Mouse (Mus musculus): ENCODE data around the gene Uck1. TPM values are rescaled to one million over a fixed set of nuclear protein-coding genes. Genes with fewer than 3 reads are reported as not detected.
A peak's percentile ranks its signal among the peaks of the same experiment; 100 is the strongest.

Gene Uck1
- polyA plus RNA-seq, 1 experiment from 2014 or later = 32.9 TPM

GRCm38 (mm10) chr2:32258887-32259533 lies 949 bp downstream of the Uck1 start:
- H3K4me1 ChIP-seq (replicated peaks) = peaks cover 13% of the 10 kb centered on the region
- ATAC-seq (replicated peaks; ENCODE audit: insufficient number of reproducible peaks, insufficient read depth, low FRiP score, low read depth) = no peak
- peak overlapping the region; percentile 79 for H3K9ac ChIP-seq
- H3K27me3 ChIP-seq = no peaks in the 10 kb centered on the region
- H3K4me2 ChIP-seq = peak overlapping the region; percentile 65
- H3K36me3 ChIP-seq = peaks cover 29% of the 10 kb centered on the region
- 47% methylated on average over 6 of the region's 6 CpGs for WGBS
- peak overlapping the region; percentile 71 for H3K4me3 ChIP-seq
- H3K27ac ChIP-seq = peak overlapping the region; percentile 64; the same call in 1 of the 2 replicates
- H3K9me3 ChIP-seq (replicated peaks) = no peaks in the 10 kb centered on the region

- no peak for ATAC-seq (replicated peaks; ENCODE audit: insufficient number of reproducible peaks, insufficient read depth, low FRiP score, low read depth)
- WGBS = 90% methylated on average over 11 of the region's 11 CpGs
- Histone ChIP-seq H3K27me3 (no peaks in the 10 kb centered on the region), H3K9ac (no peak overlapping the region), H3K36me3 (peaks cover 44% of the 10 kb centered on the region), H3K9me3 (replicated peaks) (no peaks in the 10 kb centered on the region), H3K4me3 (no peak overlapping the region), H3K4me1 (replicated peaks) (peaks cover 13% of the 10 kb centered on the region), H3K4me2 (no peak overlapping the region), H3K27ac (no peak overlapping the region)
Observed at GRCm38 (mm10) chr2:32256273-32256672, 3.7 kb downstream of the Uck1 start.

GRCm38 (mm10) chr2:32254563-32254962 lies 5.4 kb downstream of the Uck1 start:
- peaks cover 55% of the 10 kb centered on the region for H3K36me3 ChIP-seq
- H3K4me1 ChIP-seq (replicated peaks) = peaks cover 9% of the 10 kb centered on the region
- no peak overlapping the region for H3K9ac ChIP-seq
- no peaks in the 10 kb centered on the region for H3K9me3 ChIP-seq (replicated peaks)
- H3K27ac ChIP-seq = no peak overlapping the region
- H3K27me3 ChIP-seq = no peaks in the 10 kb centered on the region
- H3K4me2 ChIP-seq = no peak overlapping the region
- ATAC-seq (replicated peaks; ENCODE audit: insufficient number of reproducible peaks, insufficient read depth, low FRiP score, low read depth) = no peak
- WGBS = 86% methylated on average over 5 of the region's 5 CpGs
- no peak overlapping the region for H3K4me3 ChIP-seq

GRCm38 (mm10) chr2:32253352-32253751 lies 6.6 kb downstream of the Uck1 start:
- Histone ChIP-seq H3K9me3 (replicated peaks) (no peaks in the 10 kb centered on the region), H3K36me3 (peaks cover 55% of the 10 kb centered on the region), H3K27ac (no peak overlapping the region), H3K4me1 (replicated peaks) (no peaks in the 10 kb centered on the region), H3K27me3 (no peaks in the 10 kb centered on the region), H3K4me2 (no peak overlapping the region), H3K4me3 (no peak overlapping the region), H3K9ac (no peak overlapping the region)
- ATAC-seq (replicated peaks; ENCODE audit: insufficient number of reproducible peaks, insufficient read depth, low FRiP score, low read depth) = no peak
- 80% methylated on average over 1 of the region's 1 CpGs for WGBS

GRCm38 (mm10) chr2:32252658-32253057 lies 7.3 kb downstream of the Uck1 start:
- no peak overlapping the region for H3K27ac ChIP-seq

GRCm38 (mm10) chr2:32251791-32252527 lies 8.0 kb downstream of the Uck1 start:
- WGBS = 79% methylated on average over 12 of the region's 12 CpGs
- Histone ChIP-seq H3K4me1 (replicated peaks) (no peaks in the 10 kb centered on the region), H3K27ac (no peak overlapping the region), H3K36me3 (peaks cover 45% of the 10 kb centered on the region), H3K27me3 (no peaks in the 10 kb centered on the region), H3K9me3 (replicated peaks) (no peaks in the 10 kb centered on the region), H3K9ac (no peak overlapping the region), H3K4me3 (no peak overlapping the region), H3K4me2 (no peak overlapping the region)
- ATAC-seq (replicated peaks; ENCODE audit: insufficient number of reproducible peaks, insufficient read depth, low FRiP score, low read depth) = no peak

More at GRCm38 (mm10) chr2:32252658-32253057, 7.3 kb downstream of the Uck1 start:
- 82% methylated on average over 5 of the region's 5 CpGs for WGBS
- no peaks in the 10 kb centered on the region for H3K9me3 ChIP-seq (replicated peaks)
- H3K4me3 ChIP-seq = no peak overlapping the region
- H3K4me2 ChIP-seq = no peak overlapping the region
- H3K36me3 ChIP-seq = peaks cover 51% of the 10 kb centered on the region
- no peak for ATAC-seq (replicated peaks; ENCODE audit: insufficient number of reproducible peaks, insufficient read depth, low FRiP score, low read depth)
- no peak overlapping the region for H3K9ac ChIP-seq
- no peaks in the 10 kb centered on the region for H3K27me3 ChIP-seq
- no peaks in the 10 kb centered on the region for H3K4me1 ChIP-seq (replicated peaks)

GRCm38 (mm10) chr2:32248377-32249361 lies 11.3 kb downstream of the Uck1 start:
- H3K9me3 ChIP-seq (replicated peaks) = no peaks in the 10 kb centered on the region
- H3K9ac ChIP-seq = no peak overlapping the region
- WGBS = 73% methylated on average over 10 of the region's 10 CpGs
- no peak overlapping the region for H3K27ac ChIP-seq
- H3K4me2 ChIP-seq = no peak overlapping the region
- H3K27me3 ChIP-seq = no peaks in the 10 kb centered on the region
- no peaks in the 10 kb centered on the region for H3K4me1 ChIP-seq (replicated peaks)
- no peak for ATAC-seq (replicated peaks; ENCODE audit: insufficient number of reproducible peaks, insufficient read depth, low FRiP score, low read depth)
- peaks cover 40% of the 10 kb centered on the region; the same call in 1 of the 2 replicates for H3K36me3 ChIP-seq
- H3K4me3 ChIP-seq = no peak overlapping the region

- H3K4me2 ChIP-seq = no peak overlapping the region
- H3K4me3 ChIP-seq = no peak overlapping the region
- H3K9ac ChIP-seq = no peak overlapping the region
- no peaks in the 10 kb centered on the region for H3K9me3 ChIP-seq (replicated peaks)
- H3K36me3 ChIP-seq = peaks cover 29% of the 10 kb centered on the region; the same call in 1 of the 2 replicates
- no peak overlapping the region for H3K27ac ChIP-seq
- WGBS = 82% methylated on average over 4 of the region's 4 CpGs
- H3K4me1 ChIP-seq (replicated peaks) = no peaks in the 10 kb centered on the region
- no peaks in the 10 kb centered on the region for H3K27me3 ChIP-seq
- no peak for ATAC-seq (replicated peaks; ENCODE audit: insufficient number of reproducible peaks, insufficient read depth, low FRiP score, low read depth)
Observed at GRCm38 (mm10) chr2:32246741-32247140, 13.2 kb downstream of the Uck1 start.

GRCm38 (mm10) chr2:32242986-32243385 lies 17.0 kb downstream of the Uck1 start:
- no peaks in the 10 kb centered on the region for H3K4me1 ChIP-seq (replicated peaks)
- no peaks in the 10 kb centered on the region for H3K27me3 ChIP-seq
- no peak overlapping the region for H3K27ac ChIP-seq
- ATAC-seq (replicated peaks; ENCODE audit: insufficient number of reproducible peaks, insufficient read depth, low FRiP score, low read depth) = no peak
- H3K36me3 ChIP-seq = peaks cover 21% of the 10 kb centered on the region; the same call in 1 of the 2 replicates
- no peak overlapping the region for H3K4me3 ChIP-seq
- WGBS = 76% methylated on average over 4 of the region's 4 CpGs
- H3K9ac ChIP-seq = no peak overlapping the region
- H3K4me2 ChIP-seq = no peak overlapping the region
- no peaks in the 10 kb centered on the region for H3K9me3 ChIP-seq (replicated peaks)

- Histone ChIP-seq H3K27me3 (no peaks in the 10 kb centered on the region), H3K4me1 (replicated peaks) (peaks cover 10% of the 10 kb centered on the region), H3K27ac (no peak overlapping the region), H3K9me3 (replicated peaks) (no peaks in the 10 kb centered on the region), H3K9ac (no peak overlapping the region), H3K4me3 (no peak overlapping the region), H3K4me2 (no peak overlapping the region), H3K36me3 (peaks cover 17% of the 10 kb centered on the region; the same call in 1 of the 2 replicates)
- WGBS = 86% methylated on average over 5 of the region's 5 CpGs
- no peak for ATAC-seq (replicated peaks; ENCODE audit: insufficient number of reproducible peaks, insufficient read depth, low FRiP score, low read depth)
Observed at GRCm38 (mm10) chr2:32240591-32240990, 19.4 kb downstream of the Uck1 start.
